Mouse (Mus musculus): ENCODE results near the gene Plppr5.

Plppr5 gene

DNA sequence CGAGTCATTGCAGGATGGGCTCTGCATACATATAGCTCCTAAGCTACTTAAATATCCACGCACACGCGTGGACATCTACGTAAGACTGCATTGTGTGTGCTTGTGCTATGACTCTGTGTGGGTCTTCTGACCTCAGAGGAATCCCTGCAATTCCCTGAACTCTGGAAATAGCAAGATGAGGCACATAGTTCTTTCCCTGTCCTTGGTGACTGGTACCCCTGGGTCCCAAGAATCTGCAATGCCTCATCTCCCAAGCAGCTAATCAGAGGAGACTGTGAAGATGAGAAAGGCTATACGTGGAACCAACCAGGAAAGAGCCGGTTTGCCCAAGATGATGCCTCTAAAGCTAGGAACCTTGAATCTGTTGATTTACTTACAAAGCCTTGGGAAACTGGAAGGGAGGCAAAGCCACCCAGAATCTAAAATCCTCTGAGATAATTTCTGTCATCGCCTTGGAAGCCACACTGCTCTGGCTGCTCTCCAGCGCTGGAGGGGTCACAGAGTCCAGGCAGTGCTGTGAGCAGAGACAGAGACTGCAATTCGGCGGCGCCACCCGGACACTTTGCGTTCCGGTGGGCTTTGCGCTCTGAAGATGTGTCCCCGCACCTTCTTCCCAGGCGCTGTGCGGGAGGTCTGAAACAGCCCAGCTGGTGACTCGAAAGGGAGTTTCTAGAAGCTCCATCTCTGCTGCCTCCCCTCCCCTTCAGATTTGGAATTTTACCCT, at the start of gene Plppr5:
TSS of gene Plppr5 (plus strand) at position 308 of the 724 bp plus-strand sequence.
- no peak for DNase-seq (ENCODE audit: low spot score in 2 of 2)

GRCm38 (mm10) chr3:117549899-117550298, 24.7 kb upstream of the Plppr5 start:
- DNase-seq (ENCODE audit: low spot score in 2 of 2) = no peak

DNA sequence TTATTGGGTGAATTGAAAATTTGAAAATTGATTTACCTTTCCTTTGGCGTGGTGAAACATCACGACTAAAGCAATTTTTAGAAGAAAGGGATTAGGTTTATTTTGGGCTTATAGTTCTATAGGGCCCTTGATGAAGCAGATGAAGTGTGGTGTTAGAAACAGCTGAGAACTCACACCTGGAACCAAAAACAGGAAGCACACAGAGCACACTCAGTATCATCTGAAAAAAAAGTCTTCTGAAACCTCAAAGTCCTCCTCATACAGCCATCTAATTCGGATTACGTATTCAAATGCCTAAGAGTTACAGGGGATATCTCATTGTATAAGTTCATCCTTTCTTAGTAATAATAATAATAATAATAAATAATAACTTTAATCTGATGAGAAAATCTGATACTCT, 24.1 kb upstream of the Plppr5 start:
- no peak for DNase-seq (ENCODE audit: low spot score in 2 of 2)

- no peak for DNase-seq (ENCODE audit: low spot score in 2 of 2)
Observed at GRCm38 (mm10) chr3:117556972-117557371, 17.7 kb upstream of the Plppr5 start.

- no peak for DNase-seq (ENCODE audit: low spot score in 2 of 2)
Observed at GRCm38 (mm10) chr3:117575253-117575927, 754 bp downstream of the Plppr5 start.

GRCm38 (mm10) chr3:117575928-117576254, 1.3 kb downstream of the Plppr5 start:
- DNase-seq (ENCODE audit: low spot score in 2 of 2) = no peak

DNA sequence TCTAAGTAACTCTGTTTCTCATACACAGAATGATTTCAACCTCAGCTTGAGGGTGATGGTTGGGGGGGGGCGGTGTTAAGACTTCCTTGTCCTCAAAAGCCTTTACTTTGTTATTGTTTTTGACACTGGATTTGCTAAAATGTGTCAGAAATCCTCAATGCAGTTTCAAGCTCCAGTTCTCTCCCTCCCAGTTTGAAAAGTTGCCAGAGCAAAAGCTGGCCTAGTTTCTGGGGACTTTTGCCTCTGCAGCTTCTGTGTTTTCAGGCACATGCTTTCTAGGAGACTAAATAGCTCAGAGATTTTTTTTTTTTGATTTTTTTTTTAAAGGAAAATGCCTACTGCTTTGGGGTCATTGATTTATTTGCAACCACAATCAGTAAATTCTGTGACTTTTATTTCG, 2.7 kb downstream of the Plppr5 start:
- DNase-seq (ENCODE audit: low spot score in 2 of 2) = no peak

DNA sequence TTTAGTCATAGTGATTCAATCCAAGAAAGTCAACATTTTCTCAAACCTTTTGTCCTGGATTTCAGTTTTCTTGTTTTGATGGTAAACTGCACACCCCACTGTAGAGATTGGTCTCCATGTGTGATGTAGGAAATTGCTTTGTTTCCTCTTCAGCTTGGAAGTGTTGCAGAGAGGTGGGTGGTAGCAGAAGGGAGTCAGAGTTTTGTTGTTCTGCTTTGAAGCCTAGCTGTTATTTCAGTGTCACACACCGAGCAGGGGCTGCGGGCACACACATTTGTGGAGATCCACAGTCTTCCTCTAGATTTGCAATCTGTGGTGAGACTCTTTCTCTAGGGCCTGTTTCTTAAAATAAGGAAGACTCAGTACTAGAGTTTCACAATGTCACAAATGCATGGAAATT, 8.0 kb downstream of the Plppr5 start:
- no peak for DNase-seq (ENCODE audit: low spot score in 2 of 2)

- DNase-seq (ENCODE audit: low spot score in 2 of 2) = no peak
Observed at GRCm38 (mm10) chr3:117602404-117602803, 27.8 kb downstream of the Plppr5 start.

GRCm38 (mm10) chr3:117603458-117603857, 28.8 kb downstream of the Plppr5 start:
- DNase-seq (ENCODE audit: low spot score in 2 of 2) = no peak

- no peak for DNase-seq (ENCODE audit: low spot score in 2 of 2)
Observed at GRCm38 (mm10) chr3:117606383-117606782, 31.7 kb downstream of the Plppr5 start.

DNA sequence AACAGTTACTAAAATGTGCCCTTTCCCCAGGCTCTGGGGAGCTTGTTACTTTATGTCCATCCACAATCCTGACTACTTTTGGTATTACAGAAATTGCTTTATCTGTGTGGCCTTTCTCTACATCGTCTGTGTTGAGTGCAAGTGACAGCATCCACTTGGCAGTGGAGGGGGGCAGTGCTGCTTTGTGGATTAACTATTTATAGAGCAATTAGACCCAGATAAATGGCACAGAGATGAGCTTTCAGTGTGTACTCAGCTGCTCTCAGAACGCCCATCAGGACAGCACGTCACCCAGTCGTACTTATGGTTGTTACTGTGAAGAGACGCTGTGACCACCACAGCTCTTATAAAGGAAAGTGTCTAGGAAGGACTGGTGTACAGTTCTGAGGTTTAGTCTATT, 36.8 kb downstream of the Plppr5 start:
- no peak for DNase-seq (ENCODE audit: low spot score in 2 of 2)

GRCm38 (mm10) chr3:117614856-117615255, 40.2 kb downstream of the Plppr5 start:
- no peak for DNase-seq (ENCODE audit: low spot score in 2 of 2)

DNA sequence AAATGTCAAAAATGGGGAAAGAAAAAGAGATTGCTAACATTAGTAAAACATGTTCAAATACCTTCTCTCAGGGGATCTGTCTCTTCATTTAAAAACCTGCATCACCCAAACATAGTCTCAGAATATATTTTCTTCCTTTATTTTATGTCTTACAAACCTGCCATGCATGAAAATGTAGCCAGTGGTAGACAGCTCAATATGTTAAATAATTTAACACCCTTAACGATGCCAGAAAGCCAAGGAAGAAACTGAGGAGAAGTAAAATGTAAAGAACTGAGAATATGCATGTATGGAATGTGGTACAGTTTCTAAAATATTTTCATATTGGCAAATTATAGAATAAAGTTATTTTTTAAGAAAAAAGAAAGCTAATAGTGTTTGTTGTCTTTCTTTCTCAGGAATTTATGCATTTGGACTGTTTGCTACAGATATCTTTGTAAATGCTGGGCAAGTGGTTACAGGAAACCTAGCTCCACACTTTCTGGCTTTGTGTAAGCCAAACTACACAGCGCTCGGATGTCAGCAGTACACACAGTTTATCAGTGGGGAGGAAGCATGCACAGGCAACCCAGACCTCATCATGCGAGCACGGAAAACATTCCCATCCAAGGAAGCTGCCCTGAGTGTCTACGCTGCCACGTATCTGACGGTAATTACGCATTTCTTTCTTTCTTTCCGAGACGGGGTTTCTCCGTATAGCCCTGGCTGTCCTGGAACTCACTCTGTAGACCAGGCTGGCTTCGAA, 50.8 kb downstream of the Plppr5 start:
- no peak for DNase-seq (ENCODE audit: low spot score in 2 of 2)

GRCm38 (mm10) chr3:117628799-117629198, 54.2 kb downstream of the Plppr5 start:
- no peak for DNase-seq (ENCODE audit: low spot score in 2 of 2)

- DNase-seq (ENCODE audit: low spot score in 2 of 2) = no peak
Observed at GRCm38 (mm10) chr3:117630332-117630731, 55.7 kb downstream of the Plppr5 start.

- DNase-seq (ENCODE audit: low spot score in 2 of 2) = no peak
Observed at GRCm38 (mm10) chr3:117648612-117649011, 74.0 kb downstream of the Plppr5 start.

DNA sequence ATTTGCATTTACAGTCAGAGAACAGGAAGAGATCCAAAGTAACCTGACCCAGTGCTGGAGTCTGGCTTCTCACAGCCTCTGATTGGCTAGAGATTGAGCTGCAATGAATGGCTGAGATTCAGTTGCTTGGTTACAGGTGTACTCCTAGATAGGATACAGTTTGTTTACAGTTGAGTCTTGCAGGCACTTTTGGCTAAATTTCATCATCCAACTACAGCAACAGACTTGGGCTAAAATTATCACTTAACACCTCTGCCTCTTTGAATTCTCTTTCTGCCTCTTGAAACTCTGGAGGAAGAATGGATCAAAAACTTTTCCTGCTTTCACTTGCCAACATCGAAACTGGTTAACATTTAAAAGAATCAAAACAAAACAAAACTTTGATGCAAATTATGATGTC, 89.7 kb downstream of the Plppr5 start:
- DNase-seq (ENCODE audit: low spot score in 2 of 2) = no peak

- no peak for DNase-seq (ENCODE audit: low spot score in 2 of 2)
Observed at GRCm38 (mm10) chr3:117679189-117679588, 104.6 kb downstream of the Plppr5 start.

GRCm38 (mm10) chr3:117684640-117685039, 110.0 kb downstream of the Plppr5 start:
- DNase-seq (ENCODE audit: low spot score in 2 of 2) = no peak

DNA sequence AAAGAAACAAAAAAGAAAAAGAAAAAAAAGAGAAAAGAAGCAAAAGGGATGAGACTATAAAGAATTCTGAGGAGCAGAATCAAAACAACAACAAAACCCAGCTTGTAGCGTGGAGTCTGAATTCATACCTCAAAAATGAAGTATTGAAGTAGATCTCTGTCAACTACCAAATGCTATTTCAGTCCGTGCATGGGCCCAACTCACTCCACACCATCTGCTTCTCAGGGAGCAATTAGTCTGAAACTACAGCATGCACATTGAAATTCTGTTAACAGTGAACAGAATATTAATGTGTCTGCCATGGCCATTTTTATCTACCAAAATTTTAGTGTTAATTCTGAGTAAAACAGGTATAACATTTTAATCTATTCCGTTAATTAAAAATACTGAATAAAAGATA, 111.4 kb downstream of the Plppr5 start:
- no peak for DNase-seq (ENCODE audit: low spot score in 2 of 2)

GRCm38 (mm10) chr3:117686648-117687047, 112.0 kb downstream of the Plppr5 start:
- DNase-seq (ENCODE audit: low spot score in 2 of 2) = no peak

- DNase-seq (ENCODE audit: low spot score in 2 of 2) = no peak
Observed at GRCm38 (mm10) chr3:117694736-117695135, 120.1 kb downstream of the Plppr5 start.
